Mouse (Mus musculus) splenic B cell, adult 2 months (primary cell): ENCODE data around the gene Lpcat2.
A peak's percentile ranks its signal among the peaks of the same experiment; 100 is the strongest.

ENCODE experiments used
- DNase-seq: peaks from one replicate; pipeline ENCODE4 v3.0.0-alpha.2; 2011; ENCODE audit warnings: low read depth, low spot score
- H3K27me3 ChIP-seq: 2 replicates; pipeline ENCODE4 v1.6.1; 2012; ENCODE audit warnings: mild to moderate bottlenecking, low read length, moderate library complexity, mixed read lengths; ENCODE audit not compliant: control insufficient read depth, poor library complexity, insufficient read depth, severe bottlenecking
- H3K36me3 ChIP-seq: 2 replicates; pipeline ENCODE4 v1.6.1; 2012; ENCODE audit warnings: mild to moderate bottlenecking, low read length, moderate library complexity, mixed read lengths; ENCODE audit not compliant: control insufficient read depth, poor library complexity, insufficient read depth, severe bottlenecking

The Lpcat2 gene

DNA sequence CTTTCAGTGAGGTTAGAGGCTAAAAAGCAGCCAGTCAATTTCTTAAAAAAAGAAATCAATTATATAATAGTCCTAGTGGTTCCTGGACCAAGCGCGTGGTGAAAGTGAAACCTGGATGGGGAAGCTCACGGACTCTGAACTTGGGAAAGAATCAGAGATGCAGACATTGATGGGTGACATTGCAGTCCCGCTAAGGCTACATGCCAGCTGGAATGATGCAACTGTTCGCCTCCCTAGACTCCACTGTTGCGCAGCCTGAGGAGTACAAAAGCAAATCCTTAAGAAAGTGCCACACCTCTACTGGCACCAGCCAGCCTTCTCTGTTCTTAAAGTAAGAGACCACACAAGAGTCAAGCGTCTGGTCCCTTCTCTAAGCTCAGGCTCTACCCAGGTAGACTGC lies 15.3 kb upstream of the Lpcat2 start:
- DNase-seq: no peak
- H3K36me3 ChIP-seq: no peaks in the 10 kb centered on the region
- no peaks in the 10 kb centered on the region for H3K27me3 ChIP-seq

DNA sequence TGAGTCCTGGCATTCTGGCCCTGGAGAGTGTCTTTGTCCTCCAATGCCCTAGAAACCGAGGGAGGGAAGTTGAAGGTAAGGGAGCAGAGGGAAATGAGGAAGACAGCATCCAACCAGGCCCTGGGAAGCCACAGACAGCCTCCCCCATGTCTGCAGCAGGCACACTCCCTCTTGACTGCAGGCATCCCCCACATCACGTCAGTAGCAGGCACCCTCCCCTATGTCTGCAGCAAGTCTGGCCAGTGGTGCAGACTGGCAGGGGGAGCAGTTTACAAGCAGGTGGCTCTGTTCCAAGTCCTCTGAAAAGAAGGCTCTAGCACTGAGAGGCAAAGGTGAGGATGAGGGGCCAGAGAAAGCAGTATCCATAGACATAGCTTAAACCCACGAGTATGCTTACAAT lies 8.5 kb upstream of the Lpcat2 start:
- Histone ChIP-seq H3K27me3 (no peaks in the 10 kb centered on the region), H3K36me3 (no peaks in the 10 kb centered on the region)
- no peak for DNase-seq

DNA sequence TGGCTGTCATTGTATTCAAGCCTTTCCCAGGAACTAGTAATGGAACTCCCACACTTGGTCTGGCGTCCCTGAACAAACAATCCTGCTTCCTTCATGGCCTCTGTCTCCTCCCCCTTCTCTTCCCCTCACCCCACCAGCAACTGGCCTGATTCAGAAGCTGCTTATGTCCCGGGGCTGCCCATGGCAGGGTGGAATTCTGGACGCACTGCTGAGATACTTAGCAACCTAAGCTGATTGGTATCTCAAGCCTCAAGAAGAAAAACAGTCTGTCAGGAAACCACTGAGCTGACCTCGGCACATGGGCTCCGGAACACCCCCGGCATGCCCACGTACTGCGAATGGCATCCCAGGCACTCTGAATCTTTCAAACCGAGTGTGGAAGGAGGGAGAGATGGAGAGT lies 7.8 kb upstream of the Lpcat2 start:
- Histone ChIP-seq H3K27me3 (no peaks in the 10 kb centered on the region), H3K36me3 (no peaks in the 10 kb centered on the region)
- DNase-seq: no peak

DNA sequence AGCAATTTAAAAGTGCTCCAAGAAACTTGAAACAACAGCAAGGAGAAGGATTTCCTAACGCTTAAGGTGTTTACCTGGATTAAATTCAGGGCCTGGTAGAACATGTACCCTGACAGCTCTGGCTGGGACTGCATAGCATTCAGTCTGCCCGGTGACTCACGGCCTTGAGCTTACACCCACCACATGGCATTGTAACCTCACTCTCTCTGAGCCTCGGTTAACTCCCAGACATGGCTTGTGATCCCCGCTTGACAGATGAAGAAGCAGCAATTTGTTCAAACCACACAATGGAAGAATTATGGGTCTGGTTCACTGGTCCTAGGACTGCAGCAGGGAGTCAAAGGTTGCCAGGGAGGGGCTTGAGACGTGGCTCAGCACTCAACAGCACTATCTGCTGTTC lies 5.9 kb upstream of the Lpcat2 start:
- DNase-seq: no peak
- Histone ChIP-seq H3K27me3 (no peaks in the 10 kb centered on the region), H3K36me3 (no peaks in the 10 kb centered on the region)

DNA sequence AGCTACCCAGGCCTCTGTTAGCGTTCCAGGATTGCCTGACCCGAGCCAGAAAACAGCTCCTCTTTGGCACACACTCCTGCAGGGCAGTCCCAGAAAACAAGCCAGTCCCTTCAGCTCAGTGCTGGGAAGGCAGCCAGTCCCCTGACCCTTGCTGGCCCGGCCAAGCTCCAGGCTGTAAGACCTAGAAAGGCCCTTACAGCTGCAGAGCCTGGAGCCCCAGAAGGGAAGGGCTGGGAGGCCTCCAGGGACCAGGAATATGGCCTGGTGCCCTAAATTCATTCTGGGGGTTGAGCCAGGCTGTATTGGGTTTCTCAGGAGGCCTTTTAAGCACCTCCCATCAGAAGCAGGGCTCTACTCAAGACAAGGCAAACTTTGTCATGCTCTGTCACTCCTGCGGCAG lies 4.9 kb upstream of the Lpcat2 start:
- no peak for DNase-seq
- no peaks in the 10 kb centered on the region for H3K36me3 ChIP-seq
- no peaks in the 10 kb centered on the region for H3K27me3 ChIP-seq

DNA sequence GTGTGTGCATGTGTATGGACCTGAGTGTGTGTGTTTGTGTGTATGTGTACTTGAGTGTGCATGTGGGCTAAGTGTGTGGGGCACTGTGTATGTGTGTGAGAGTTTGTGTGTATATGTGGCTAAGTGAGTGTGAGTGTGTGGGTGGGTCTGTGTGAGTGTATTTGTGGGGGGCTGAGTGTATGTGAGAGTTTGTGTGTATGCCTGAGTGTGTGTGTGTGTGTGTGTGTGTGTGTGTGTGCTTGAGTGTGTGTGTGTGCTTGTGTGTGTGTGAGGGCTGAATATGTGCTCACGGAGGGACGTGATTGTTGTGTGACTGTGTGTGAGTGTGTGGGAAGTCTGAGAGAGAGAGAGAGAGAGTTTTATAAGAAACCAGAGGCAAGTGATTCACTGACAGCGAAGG lies 3.8 kb upstream of the Lpcat2 start:
- no peaks in the 10 kb centered on the region for H3K36me3 ChIP-seq
- no peaks in the 10 kb centered on the region for H3K27me3 ChIP-seq
- DNase-seq: no peak

DNA sequence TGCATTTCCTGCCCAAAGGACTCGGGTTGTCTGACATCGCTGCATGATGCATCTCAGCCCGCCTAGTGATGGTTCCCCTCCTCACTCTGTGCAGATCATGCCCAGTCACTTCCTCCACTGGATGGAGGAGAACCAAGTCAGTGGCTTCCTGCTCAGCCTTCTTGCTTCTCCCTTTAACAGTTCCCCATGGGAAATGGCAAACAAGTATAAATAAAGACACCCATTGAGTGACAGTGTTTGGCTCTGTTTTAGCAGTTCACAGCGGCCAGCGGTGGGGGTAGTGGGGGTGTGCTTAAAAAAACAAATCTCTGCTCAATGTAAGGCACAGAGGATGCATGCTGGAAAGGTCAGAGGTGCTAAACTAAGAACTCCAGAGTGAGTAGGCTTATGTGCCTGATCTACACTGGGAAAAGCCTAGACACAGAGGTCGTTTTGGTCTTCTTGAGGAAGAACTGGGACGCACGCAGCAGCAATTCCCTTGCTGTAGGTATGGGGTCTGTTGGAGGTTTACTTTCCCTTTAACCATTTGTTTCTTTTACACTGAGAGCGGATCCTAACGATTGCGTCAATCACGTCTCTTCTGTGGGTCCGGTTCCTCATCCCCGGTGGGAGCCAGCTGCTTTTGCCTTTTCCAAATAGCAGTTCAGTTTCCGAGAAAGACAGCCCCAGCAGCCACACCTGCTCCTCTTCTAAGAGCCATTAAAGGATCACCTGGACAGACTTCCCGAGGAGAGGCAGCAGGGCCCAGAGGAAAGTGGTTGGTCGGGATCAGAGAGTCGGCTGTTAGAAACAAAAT lies 1.8 kb upstream of the Lpcat2 start:
- no peaks in the 10 kb centered on the region for H3K36me3 ChIP-seq
- peak; percentile 36 for DNase-seq
- H3K27me3 ChIP-seq: no peaks in the 10 kb centered on the region

DNA sequence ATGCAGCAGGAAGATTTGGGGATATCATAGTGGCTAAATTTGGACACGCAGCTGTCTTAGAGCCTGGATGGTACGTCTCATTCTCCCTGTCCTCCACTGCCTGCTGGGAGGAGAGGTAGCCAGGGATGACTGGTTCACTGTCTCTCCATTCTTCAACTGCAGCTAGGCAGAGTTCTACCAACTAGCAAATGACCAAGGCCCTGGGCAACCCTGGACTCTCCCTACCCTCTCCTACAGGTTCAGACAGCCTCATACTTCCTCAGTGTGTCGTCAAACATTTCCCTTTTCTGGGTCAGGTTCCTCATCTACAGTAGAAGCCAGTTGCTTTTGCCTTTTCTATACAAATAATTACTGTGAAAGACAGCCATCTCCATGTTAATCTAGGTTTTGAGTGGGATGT lies 466 bp upstream of the Lpcat2 start:
- Histone ChIP-seq H3K36me3 (no peaks in the 10 kb centered on the region), H3K27me3 (no peaks in the 10 kb centered on the region)
- DNase-seq: peak; percentile 49

DNA sequence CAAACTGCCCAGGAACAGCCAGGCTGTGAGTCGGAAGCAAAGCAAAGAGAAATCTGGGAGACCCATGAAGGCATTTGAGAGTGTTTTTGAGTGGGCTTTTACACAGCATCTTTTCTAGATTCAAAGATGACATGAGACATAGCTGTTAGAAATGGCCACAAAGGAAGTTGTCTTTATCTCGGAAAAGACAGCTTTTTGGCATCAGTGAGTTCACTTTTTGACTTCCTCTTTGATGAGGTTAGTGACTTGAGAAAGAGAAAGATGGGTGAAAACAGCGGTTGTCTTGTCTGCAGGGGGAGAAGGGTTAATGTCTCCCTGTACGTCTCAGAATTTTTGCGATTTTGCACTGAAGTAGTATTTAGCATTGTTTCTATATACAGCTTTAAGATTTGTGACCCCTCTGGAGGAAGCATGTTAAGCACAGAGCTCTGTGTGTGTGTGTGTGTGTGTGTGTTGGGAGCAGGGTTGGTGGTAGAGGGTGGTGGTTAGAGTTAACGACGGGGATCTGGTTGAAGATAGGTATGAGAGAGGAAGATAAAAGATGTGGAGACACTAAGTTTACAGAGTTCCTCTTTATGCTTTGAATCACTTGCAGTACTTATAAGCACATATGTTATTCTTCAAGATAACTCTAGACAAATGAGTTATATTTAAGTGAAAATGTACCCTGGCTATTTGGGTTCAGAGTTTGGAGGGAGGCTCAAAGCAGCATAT lies 1.3 kb downstream of the Lpcat2 start:
- no peaks in the 10 kb centered on the region for H3K27me3 ChIP-seq
- DNase-seq: peak; percentile 53
- no peaks in the 10 kb centered on the region for H3K36me3 ChIP-seq

DNA sequence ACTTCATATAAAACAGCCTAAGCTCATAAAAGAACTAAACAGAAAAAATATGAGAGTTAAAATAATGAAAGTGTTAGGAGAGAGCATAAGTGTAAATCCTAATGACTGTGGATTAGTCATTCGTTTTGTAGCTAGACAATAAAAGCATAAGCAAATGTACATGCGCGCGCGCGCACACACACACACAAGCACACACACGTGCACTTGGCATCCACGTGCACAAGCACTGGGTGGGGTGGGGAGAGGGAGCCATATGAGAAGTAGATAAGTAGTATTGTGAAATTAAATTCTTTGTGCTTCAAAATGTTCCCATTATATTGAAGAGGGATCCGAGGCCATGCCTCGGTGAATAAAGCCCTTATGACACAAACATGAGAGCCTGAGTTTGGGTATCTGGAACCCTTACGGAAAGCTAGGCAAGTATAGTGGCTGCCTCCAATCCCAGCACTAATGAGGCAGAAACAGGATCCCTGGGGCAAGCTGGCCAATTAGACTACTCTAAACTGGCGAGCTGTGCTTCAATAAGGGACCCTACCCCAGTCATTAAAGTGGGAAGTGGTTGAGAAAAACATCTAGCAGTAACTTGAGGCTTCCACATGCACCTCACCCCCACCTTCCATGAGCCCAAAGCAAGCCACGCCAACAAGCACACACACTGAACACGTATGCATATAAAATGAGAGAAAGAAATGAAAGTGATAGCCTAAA lies 3.5 kb downstream of the Lpcat2 start:
- DNase-seq: no peak
- Histone ChIP-seq H3K36me3 (no peaks in the 10 kb centered on the region), H3K27me3 (no peaks in the 10 kb centered on the region)

DNA sequence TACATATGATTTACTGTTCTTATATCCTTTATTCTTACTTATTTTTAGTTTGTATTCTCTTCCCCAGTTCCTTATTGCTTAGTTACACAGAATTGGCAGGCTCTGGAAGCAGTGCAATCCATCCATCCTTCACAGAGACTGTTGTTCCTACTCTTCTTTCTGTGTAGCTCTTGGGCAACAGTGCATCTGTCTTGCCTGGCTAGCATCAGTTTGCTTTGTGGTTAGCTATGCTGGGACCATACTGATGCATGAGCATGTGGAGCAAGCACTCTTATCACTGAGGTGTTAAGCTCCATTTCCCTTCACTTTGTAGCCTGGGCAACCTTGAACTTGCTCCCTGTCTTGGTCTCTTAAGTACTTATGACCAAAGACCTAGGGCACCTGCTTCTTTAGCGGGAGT lies 6.8 kb downstream of the Lpcat2 start:
- H3K36me3 ChIP-seq: no peaks in the 10 kb centered on the region
- H3K27me3 ChIP-seq: no peaks in the 10 kb centered on the region
- DNase-seq: no peak

DNA sequence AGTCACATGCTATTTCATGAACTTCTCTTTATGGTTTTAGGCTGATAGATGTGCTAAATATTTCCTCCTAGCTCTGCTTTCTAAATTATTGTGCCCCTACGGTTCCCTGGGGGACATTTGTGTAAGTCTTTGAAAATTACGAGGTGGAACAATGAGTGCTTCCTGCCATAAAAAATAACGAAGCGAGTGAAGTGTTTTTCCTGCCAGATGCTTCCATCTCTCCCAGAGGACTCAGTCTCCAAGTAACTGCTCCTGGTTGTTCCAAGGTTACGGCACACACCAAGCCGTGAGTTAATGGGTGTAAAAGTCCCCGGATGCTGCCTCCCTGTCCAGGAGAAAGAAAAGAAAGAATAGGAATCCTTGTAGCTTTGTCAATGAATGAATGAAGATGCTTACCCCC lies 15.1 kb downstream of the Lpcat2 start:
- H3K27me3 ChIP-seq: no peaks in the 10 kb centered on the region
- no peak for DNase-seq
- no peaks in the 10 kb centered on the region for H3K36me3 ChIP-seq

DNA sequence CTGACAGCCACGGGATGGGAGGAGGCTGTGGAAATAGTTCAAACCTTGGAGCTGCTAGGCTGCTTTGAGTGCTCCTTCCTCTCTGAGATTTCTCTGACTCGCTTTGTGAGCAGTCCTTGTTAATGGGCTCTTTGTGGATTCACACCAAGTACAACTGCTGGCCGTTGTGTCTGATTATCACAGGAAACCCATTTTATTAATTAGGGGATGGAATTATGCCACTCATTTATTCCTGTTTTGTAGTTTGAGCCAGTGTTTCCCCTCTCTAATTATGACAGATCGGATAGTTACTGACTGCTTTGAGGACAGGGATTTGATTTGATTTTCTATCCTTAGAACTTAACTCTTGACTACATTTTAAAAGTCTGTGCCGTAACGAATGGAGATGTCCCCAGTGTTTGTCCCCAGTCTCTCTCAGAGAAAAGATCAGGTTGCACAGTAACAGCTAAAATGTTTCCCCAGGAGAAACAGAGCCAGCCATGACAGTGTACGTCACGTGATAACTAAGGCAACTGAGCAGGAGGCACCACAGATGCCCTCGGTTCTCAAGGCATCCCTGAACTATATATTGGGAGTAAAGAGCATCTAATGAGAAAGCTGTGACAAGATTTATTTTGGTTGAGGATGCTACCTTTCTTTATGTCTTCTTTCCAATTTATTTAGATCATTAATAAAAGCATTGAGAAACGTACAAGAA lies 17.1 kb downstream of the Lpcat2 start:
- Histone ChIP-seq H3K36me3 (no peaks in the 10 kb centered on the region), H3K27me3 (no peaks in the 10 kb centered on the region)
- DNase-seq: no peak

DNA sequence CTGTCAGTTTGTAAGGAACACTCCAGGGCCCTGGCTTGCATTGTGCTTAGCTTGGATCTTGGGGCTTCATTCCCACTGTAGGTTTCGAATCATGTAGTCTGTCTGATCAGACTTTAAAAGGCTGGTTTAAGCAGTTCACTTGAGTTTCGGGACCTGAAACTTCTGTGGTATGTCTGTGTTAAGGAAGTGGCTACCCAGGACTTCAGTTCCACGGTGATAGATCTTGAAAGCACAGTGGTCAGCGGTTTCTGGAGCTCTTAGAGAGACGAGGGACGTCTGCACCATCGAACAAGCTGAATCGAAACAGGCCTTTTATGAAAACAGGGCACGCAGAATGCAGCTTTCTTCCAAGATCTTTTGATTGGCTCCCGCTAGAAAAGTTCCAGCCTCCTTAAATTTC lies 20.7 kb downstream of the Lpcat2 start:
- peak; percentile 24 for DNase-seq
- Histone ChIP-seq H3K27me3 (no peaks in the 10 kb centered on the region), H3K36me3 (no peaks in the 10 kb centered on the region)

DNA sequence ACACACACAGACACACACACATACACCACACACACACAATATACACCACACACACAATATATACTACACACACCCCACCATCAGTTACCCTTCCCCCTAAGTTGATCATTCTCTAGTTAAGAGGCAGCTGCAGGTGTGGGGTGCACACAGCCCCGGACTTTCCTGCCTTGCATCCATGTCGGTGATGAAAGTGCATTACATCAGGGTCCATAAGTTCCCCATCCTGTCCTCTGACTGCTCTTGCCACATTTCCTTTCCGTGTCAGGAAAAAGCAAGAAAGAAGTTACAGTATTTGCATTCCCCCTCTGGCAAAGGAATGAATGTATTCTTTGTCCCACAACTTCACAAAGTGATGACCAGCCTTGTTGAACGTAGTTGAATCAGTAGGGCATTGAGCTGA lies 26.1 kb downstream of the Lpcat2 start:
- Histone ChIP-seq H3K27me3 (no peaks in the 10 kb centered on the region; the same call in 1 of the 2 replicates), H3K36me3 (no peaks in the 10 kb centered on the region)
- no peak for DNase-seq
